Mouse (Mus musculus) layer of hippocampus, adult 2 months (tissue): ENCODE measurements at regions not wholly inside any gene's neighbourhood (a gene's known extent, or its start where the extent isn't known, plus 50 kb on each side); places are given as distances from the start of the nearest gene placed in this dataset.
A peak's percentile ranks its signal among the peaks of the same experiment; 100 is the strongest.

ENCODE experiments used
- DNase-seq, 2 experiments: peaks; one replicate each; pipeline ENCODE4 v3.0.0; 2022; ENCODE audit warnings: low spot score in 2 of 2
- H3K27ac ChIP-seq: fragments of 200-600 bp; 2 replicates; pipeline ENCODE4 v1.8.1; 2022
- H3K4me3 ChIP-seq: fragments of 200-600 bp; 2 replicates; pipeline ENCODE4 v1.8.1; 2022; ENCODE audit warnings: mild to moderate bottlenecking
- CTCF ChIP-seq: fragments of 200-600 bp; conservative IDR thresholded peaks from 2 replicates; pipeline ENCODE4 v1.8.1; 2022; ENCODE audit warnings: antibody characterized with exemption, mild to moderate bottlenecking, moderate library complexity

- no peak for DNase-seq
- no peak overlapping the region for H3K27ac ChIP-seq
- no peak for TF ChIP-seq CTCF
- H3K4me3 ChIP-seq, result no peak overlapping the region
These were observed 623.3 kb downstream of the Dach1 start for GRCm38 (mm10) chr14:97546276-97546675.

GRCm38 (mm10) chr14:97544307-97544706 is 625.3 kb downstream of the Dach1 start:
- Histone ChIP-seq H3K27ac (no peak overlapping the region), H3K4me3 (no peak overlapping the region)
- TF ChIP-seq CTCF, result no peak
- DNase-seq, result no peak

- H3K27ac ChIP-seq, result no peak overlapping the region
- no peak for TF ChIP-seq CTCF
- H3K4me3 ChIP-seq, result no peak overlapping the region
- no peak for DNase-seq
These were observed 632.6 kb downstream of the Dach1 start for GRCm38 (mm10) chr14:97537012-97537411.

- no peak overlapping the region for H3K27ac ChIP-seq
These were observed 658.2 kb downstream of the Dach1 start for GRCm38 (mm10) chr14:97511318-97511717.

GRCm38 (mm10) chr14:97489427-97490347 is 679.9 kb downstream of the Dach1 start:
- Histone ChIP-seq H3K4me3 (no peak overlapping the region), H3K27ac (no peak overlapping the region)
- no peak for DNase-seq
- TF ChIP-seq CTCF, result no peak

More at GRCm38 (mm10) chr14:97511318-97511717, 658.2 kb downstream of the Dach1 start:
- no peak for DNase-seq
- no peak overlapping the region for H3K4me3 ChIP-seq
- no peak for TF ChIP-seq CTCF

GRCm38 (mm10) chr14:97478236-97478635 is 691.3 kb downstream of the Dach1 start:
- H3K27ac ChIP-seq, result no peak overlapping the region
- TF ChIP-seq CTCF, result no peak
- no peak overlapping the region for H3K4me3 ChIP-seq
- DNase-seq, result no peak

GRCm38 (mm10) chr14:97450525-97451235 is 718.9 kb downstream of the Dach1 start:
- no peak for TF ChIP-seq CTCF
- Histone ChIP-seq H3K27ac (no peak overlapping the region), H3K4me3 (no peak overlapping the region)
- no peak for DNase-seq

GRCm38 (mm10) chr14:97448617-97449016 is 720.9 kb downstream of the Dach1 start:
- DNase-seq, result no peak
- no peak overlapping the region for H3K27ac ChIP-seq
- no peak for TF ChIP-seq CTCF
- H3K4me3 ChIP-seq, result no peak overlapping the region

GRCm38 (mm10) chr14:97446793-97447192 is 722.8 kb downstream of the Dach1 start:
- DNase-seq, result no peak
- H3K4me3 ChIP-seq, result no peak overlapping the region
- TF ChIP-seq CTCF, result peak; percentile 36
- H3K27ac ChIP-seq, result no peak overlapping the region

- no peak for DNase-seq
- Histone ChIP-seq H3K4me3 (no peak overlapping the region), H3K27ac (no peak overlapping the region)
- TF ChIP-seq CTCF, result no peak
These were observed 729.2 kb downstream of the Dach1 start for GRCm38 (mm10) chr14:97440326-97440725.

- TF ChIP-seq CTCF, result no peak
- Histone ChIP-seq H3K4me3 (no peak overlapping the region; the same call in 1 of the 2 replicates), H3K27ac (0 out of 2 replicates have a peak overlapping the region, but pooled peaks have one; percentile 4)
- no peak for DNase-seq
These were observed 733.9 kb downstream of the Dach1 start for GRCm38 (mm10) chr14:97435453-97436233.

GRCm38 (mm10) chr14:97431221-97431620 is 738.3 kb downstream of the Dach1 start:
- no peak overlapping the region for H3K4me3 ChIP-seq
- H3K27ac ChIP-seq, result no peak overlapping the region
- TF ChIP-seq CTCF, result no peak
- no peak for DNase-seq
